In the genomic region with DNA sequence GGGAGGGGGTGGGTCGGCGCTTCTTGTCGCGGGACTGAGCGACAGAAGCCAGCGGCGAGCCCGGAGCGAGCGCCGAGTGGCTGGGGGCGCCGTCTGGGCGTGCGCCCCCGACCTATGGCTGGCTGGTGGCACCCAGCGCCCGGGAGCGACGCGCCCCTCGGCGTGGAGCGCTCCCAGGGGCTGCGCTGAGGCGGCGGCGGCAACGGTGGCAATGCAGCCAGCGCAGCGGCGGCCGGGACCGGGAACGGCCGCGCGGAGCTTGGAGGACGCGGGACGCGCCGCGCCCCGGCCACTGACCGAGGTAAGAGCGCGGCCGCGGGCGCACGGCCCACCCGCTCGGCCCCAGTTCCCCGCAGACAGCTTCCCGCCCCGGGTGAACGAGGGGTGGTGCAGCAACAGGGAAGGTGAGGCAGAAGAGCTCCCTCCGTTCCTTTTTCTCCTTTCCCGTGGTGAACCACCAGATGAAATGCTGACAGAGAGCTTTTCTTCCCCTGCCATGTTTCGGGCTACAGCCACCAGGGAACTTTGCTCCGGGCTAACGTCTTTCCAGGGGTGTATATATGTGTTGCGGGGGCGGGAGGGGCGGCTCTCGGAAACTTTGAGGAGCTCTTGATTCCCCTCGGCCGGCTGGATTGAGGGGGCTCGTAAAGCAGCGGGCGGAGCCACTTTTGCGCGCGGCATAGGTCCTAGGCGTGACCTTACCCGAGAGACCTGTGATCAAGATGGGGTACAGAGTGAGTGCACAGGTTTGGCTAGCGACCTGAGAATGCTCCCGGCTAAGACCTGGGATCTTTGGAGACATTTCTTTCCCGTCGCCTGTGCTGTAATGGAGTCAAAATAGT, we compare ENCODE assay signal across 8 mouse cellular contexts. TPM values are rescaled to one million over a fixed set of nuclear protein-coding genes. Genes with fewer than 3 reads are reported as not detected.
DNase-seq lines count a peak whose midpoint lies in the region; ATAC-seq lines count a peak whose summit lies in the region.

A gene (plus strand): TSS at position 15 of the 842 bp plus-strand sequence.

- no peaks in the 10 kb centered on the region for H3K9me3 ChIP-seq in forebrain, embryonic 15.5 days
- no peaks in the 10 kb centered on the region for H3K9me3 ChIP-seq in hindbrain, embryonic 13.5 days
- H3K9me3 ChIP-seq in midbrain, embryonic 15.5 days, result no peaks in the 10 kb centered on the region

- under 1% methylated on average over 80 of the region's 81 CpGs for WGBS in forebrain, embryonic 15.5 days
- under 1% methylated on average over 69 of the region's 81 CpGs for WGBS in hindbrain, embryonic 13.5 days
- WGBS in midbrain, embryonic 15.5 days, result 1% methylated on average over 80 of the region's 81 CpGs

- peak within 1 kb of the TSS; percentile 48 for H3K9ac ChIP-seq in forebrain, embryonic 15.5 days (replicated peaks)
- peak within 1 kb of the TSS; percentile 77 for H3K9ac ChIP-seq in hindbrain, embryonic 13.5 days
- peak within 1 kb of the TSS; percentile 50 for H3K9ac ChIP-seq in midbrain, embryonic 15.5 days

- DNase-seq in heart, adult 18-20 months, result no peak
- DNase-seq in heart, adult 9 months (ENCODE audit: low spot score in 2 of 2), result no peak
- DNase-seq in MN1 (ENCODE audit: low spot score), result peak; percentile 44
- no peak for DNase-seq in spleen, postnatal 10 days (ENCODE audit: low spot score in 2 of 2)
- no peak for DNase-seq in spleen, postnatal 4 days (ENCODE audit: low spot score in 2 of 2)

- no peaks in the 10 kb centered on the region for H3K36me3 ChIP-seq in forebrain, embryonic 15.5 days
- H3K36me3 ChIP-seq in hindbrain, embryonic 13.5 days, result no peaks in the 10 kb centered on the region
- H3K36me3 ChIP-seq in midbrain, embryonic 15.5 days (replicated peaks), result no peaks in the 10 kb centered on the region

- H3K27me3 ChIP-seq in forebrain, embryonic 15.5 days, result peaks cover 54% of the 10 kb centered on the region
- peaks cover 78% of the 10 kb centered on the region for H3K27me3 ChIP-seq in hindbrain, embryonic 13.5 days
- H3K27me3 ChIP-seq in midbrain, embryonic 15.5 days (replicated peaks), result peaks cover 27% of the 10 kb centered on the region

- peaks cover 14% of the 10 kb centered on the region; the same call in 1 of the 2 replicates for H3K4me1 ChIP-seq in forebrain, embryonic 15.5 days
- H3K4me1 ChIP-seq in hindbrain, embryonic 13.5 days (replicated peaks), result peaks cover 66% of the 10 kb centered on the region
- H3K4me1 ChIP-seq in midbrain, embryonic 15.5 days, result peaks cover 34% of the 10 kb centered on the region

- peak within 1 kb of the TSS; percentile 65 for H3K4me2 ChIP-seq in forebrain, embryonic 15.5 days (replicated peaks)
- peak within 1 kb of the TSS; percentile 88 for H3K4me2 ChIP-seq in hindbrain, embryonic 13.5 days
- peak within 1 kb of the TSS; percentile 59 for H3K4me2 ChIP-seq in midbrain, embryonic 15.5 days

- H3K27ac ChIP-seq in forebrain, embryonic 15.5 days (replicated peaks), result no peak within 1 kb of the TSS
- H3K27ac ChIP-seq in hindbrain, embryonic 13.5 days, result peak within 1 kb of the TSS; percentile 30; the same call in 1 of the 2 replicates
- H3K27ac ChIP-seq in midbrain, embryonic 15.5 days, result peak within 1 kb of the TSS; percentile 51

- peak; percentile 11; the same call in 1 of the 2 replicates for ATAC-seq in forebrain, embryonic 15.5 days (replicated peaks)
- peak; percentile 12; the same call in 1 of the 2 replicates for ATAC-seq in hindbrain, embryonic 13.5 days (ENCODE audit: low FRiP score)
- peak; percentile 16; the same call in 1 of the 2 replicates for ATAC-seq in midbrain, embryonic 15.5 days (replicated peaks)

- peak within 1 kb of the TSS; percentile 49 for H3K4me3 ChIP-seq in forebrain, embryonic 15.5 days
- peak within 1 kb of the TSS; percentile 66 for H3K4me3 ChIP-seq in hindbrain, embryonic 13.5 days
- H3K4me3 ChIP-seq in midbrain, embryonic 15.5 days, result peak within 1 kb of the TSS; percentile 58

RNA-seq across cellular contexts. Expression of the gene that starts here (rescaled TPM):
- total RNA-seq in heart, adult 18-20 months (2021), result 10 to 100 TPM; 22.1 to 23.4 TPM
- polyA plus RNA-seq in forebrain, embryonic 15.5 days (2015; fragmentation: Nextera tagmentation; extraction: Ambion mirVana), result 1.6 TPM in 2 replicates
- polyA plus RNA-seq in hindbrain, embryonic 13.5 days (2015; fragmentation: Nextera tagmentation; extraction: Ambion mirVana), result 3.5 and 3.8 TPM in 2 replicates
- 4.6 and 4.7 TPM in 2 replicates for polyA plus RNA-seq in midbrain, embryonic 15.5 days (2015; fragmentation: Nextera tagmentation; extraction: Ambion mirVana)
